Mouse (Mus musculus): ENCODE data around the gene Cyp26b1.

Gene Cyp26b1

DNA sequence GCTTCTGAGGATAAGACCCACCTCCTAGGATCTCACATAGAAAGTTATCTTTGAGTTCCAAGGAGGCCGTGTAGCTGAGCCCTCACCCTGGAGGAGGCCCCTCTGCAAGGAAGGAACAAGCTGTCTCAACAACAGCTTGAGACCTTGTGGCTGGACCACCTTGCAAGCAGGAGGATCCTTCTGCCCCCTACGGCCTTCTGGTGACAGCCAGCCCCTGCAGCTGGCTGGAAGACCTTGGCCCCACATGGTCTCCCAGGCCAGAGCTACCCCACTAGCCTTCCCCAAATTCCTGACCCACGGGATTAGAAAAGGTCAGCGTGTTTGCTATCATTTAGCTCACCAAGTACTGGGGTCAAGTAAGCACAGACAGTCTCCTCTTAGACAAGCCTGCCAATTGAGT is 30.8 kb downstream of the Cyp26b1 start:
- no peak for DNase-seq (ENCODE audit: low spot score in 2 of 2)

DNA sequence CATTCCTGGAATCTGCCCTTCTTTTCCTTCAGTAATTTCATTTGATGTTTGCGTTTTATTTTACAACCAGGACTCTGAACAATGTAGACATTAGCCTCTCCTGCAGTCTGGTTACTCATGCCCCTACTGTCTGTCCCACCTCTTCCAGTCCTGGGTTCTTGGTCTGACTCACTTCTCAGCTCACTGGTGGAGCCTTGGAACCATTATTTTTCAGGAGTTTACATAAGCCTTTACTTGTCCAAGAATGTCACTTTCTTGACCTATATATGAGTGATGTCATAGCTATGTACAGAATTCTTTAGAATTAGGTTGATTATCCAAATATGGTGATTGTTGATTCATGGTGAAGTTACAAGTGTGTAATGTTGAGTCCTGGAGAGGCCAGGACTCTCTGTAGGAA is 32.5 kb downstream of the Cyp26b1 start:
- no peak for DNase-seq (ENCODE audit: low spot score in 2 of 2)

DNA sequence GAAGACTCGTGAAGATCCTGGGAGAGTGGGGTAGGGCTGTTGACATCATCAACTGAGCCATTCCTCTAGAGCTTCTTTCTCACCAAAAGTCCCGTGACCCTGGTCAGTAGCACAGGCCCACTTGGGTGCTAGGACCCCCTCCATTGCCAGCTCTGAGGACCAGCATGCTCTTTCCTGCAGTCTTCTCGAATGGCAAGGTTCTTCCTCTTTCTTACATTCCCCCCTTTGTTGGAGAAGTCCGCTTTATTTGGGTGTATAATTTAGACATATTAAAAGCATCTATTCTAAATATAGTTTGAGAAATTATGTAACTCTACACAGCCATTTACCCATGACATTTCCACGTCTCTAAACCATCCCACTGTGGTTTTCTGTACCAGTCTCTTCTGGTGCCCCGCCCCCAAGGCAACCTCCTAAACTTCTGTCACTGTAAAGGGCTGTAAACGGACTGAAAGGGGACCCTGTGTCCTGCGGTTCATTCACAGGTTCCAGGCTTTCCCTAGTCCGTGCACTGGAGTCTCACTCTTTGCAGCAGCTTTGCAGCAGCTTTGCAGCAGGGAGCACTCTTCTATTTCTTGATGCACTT is 43.8 kb downstream of the Cyp26b1 start:
- no peak for DNase-seq (ENCODE audit: low spot score in 2 of 2)

DNA sequence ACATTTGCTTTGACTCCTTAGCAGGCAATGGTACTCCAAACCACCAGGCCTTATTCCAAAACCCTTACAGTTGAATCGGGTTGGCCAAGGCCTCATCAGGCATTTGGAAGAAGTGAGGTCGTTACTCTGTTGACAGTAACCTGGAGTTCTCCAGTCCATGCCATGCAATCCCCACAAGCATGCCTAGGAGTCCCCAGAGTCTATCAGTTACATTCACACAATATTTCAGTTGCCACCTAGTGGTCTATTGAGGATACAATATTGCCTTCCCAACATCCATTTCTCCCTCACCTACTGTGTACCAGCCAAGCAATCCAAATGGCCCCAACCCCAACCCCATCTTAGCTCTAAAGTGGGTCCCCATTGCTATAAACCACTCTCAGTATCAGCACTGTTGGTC is 48.3 kb downstream of the Cyp26b1 start:
- DNase-seq (ENCODE audit: low spot score in 2 of 2): no peak

DNA sequence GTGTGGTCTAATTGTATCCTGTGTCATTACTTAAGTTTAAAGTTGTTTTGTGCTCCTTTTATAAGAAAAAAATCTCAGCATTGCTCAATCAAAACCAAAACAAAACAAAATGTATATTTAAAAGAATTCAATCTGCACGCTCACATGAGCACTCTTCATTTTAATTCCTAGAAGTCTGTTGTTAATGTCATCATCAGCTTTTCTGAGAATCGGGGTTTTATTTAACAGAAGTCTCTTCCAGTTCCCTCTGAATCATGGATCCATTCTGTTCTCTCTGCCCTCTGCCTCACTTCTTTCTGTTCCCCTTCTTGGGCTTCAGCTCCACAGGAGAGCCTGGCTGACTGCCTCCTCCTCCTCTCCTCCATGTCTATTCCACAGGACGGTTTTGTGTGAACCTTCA is 49.3 kb downstream of the Cyp26b1 start:
- no peak for DNase-seq (ENCODE audit: low spot score in 2 of 2)

DNA sequence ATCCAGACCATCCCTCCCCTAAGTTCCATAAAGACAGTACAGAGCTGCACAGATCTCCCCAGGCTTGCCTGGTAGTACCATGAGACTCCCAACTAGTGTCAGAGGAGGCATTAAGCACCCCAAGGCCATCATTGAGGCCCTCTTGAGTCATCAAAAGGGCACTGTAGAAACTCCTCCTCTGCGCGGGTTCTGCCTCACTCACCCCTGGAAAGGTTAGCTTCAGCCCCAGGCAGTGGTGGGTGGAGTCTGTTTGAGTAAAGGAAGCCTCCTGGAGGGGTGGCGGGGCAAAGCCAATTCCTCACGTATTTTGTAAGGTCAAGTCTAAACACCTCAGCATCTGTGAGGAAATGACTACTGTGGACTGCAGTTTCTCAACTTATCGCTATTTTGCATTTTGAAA is 50.2 kb downstream of the Cyp26b1 start:
- DNase-seq (ENCODE audit: low spot score in 2 of 2): no peak

DNA sequence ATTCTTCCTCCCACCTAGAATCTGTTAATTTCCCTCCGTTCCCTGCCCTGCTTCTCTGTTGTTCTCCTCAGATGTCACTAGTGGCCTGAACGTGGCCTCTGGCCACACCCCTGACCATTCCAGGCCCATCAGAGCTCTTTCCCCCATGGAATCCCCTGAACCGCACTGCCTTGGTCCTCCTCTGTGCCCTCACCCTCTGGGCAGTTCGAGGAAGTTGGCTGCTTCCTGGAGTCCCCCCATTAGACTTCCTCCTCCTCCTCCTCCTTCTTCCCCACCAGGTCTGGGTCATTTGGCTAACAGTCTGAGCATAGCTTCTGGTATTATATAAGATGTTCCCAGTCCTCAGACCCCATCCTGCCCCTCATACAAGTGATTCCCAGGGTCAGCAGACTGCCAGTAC is 53.8 kb downstream of the Cyp26b1 start:
- DNase-seq (ENCODE audit: low spot score in 2 of 2): no peak

DNA sequence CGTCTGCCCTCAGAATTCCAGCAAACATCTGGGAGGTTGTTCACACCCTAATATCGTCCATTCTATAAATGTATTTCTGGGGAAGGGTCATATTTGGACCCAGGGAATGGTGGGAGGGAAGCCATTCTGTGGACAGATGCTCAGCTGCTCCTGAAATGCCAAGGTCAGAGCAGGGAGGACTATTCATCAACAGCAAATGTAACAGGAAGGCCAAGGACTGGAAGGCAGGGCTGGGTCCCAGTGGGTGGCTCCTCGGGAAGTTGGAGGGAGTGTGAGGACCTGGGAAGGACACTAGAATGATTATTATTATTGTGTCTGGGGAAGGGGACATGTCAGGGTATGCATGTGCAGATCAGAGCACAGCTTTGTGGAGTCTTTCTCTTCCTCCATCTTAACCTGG is 55.0 kb downstream of the Cyp26b1 start:
- no peak for DNase-seq (ENCODE audit: low spot score in 2 of 2)

DNA sequence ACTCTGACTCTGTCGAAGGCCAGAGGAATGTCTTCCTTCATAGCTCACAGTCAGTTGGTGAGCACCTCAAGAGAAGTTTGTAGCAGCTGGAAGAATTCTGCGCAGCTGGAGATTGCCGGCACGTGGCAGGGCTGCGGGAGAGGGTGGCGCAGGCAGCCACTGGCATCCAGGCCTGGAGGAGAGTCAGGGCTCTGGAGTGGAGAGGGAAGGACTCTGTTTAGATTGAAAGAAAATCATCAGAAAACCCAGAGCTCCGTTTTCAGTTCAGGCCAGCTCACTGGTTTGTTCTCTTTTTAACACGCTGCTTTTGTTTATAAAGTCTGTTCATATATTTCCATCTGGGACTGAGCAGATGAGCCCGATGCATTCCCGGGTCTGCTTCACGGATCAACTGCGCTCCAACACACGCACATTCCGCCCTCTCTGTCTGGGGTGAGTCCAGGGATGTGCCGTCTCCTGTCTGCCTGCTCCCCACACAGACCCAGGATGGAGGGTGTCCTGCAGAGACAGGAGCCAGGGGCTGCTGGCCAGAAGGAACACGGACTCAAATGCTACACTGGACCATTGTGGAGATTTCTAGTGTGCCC is 56.0 kb downstream of the Cyp26b1 start:
- DNase-seq (ENCODE audit: low spot score in 2 of 2): no peak

DNA sequence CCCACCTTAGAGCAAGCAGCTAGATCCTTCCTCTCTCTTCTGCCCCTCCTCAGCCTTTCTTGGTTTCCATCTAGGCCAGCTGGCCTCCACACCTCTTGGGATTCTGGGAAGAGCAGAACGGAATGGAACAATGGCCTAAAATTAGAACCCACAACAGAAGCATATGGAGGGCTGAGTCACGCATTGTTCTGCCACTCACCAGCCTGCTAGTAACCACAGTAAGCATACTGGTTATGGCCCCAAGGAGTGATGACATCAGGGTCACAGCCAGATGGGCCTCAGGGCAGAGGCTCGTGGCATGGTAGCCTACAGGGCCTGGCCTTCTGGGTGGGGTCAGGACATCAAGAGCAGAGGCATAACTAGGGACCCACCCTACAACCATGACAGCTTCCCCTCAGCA is 58.8 kb downstream of the Cyp26b1 start:
- DNase-seq (ENCODE audit: low spot score in 2 of 2): no peak

DNA sequence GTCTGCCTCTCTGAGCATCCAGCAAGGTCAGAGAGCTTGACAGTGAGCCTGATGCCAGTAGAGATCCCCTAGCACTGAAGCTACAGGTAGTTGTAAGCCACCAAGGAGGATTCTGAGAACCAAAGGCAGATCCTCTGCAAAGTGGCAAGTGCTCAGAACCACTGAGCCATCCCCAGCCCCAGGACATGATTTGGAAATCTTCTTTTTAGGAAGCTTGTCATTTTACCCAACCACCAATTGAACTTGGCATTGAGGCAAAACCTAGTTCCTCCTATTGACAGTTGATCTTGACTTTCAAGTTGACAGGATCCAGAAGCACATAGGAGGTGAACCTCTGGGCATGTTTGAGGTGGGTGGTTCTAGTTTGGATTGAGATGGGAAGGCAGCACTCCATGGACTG is 63.8 kb downstream of the Cyp26b1 start:
- no peak for DNase-seq (ENCODE audit: low spot score in 2 of 2)

DNA sequence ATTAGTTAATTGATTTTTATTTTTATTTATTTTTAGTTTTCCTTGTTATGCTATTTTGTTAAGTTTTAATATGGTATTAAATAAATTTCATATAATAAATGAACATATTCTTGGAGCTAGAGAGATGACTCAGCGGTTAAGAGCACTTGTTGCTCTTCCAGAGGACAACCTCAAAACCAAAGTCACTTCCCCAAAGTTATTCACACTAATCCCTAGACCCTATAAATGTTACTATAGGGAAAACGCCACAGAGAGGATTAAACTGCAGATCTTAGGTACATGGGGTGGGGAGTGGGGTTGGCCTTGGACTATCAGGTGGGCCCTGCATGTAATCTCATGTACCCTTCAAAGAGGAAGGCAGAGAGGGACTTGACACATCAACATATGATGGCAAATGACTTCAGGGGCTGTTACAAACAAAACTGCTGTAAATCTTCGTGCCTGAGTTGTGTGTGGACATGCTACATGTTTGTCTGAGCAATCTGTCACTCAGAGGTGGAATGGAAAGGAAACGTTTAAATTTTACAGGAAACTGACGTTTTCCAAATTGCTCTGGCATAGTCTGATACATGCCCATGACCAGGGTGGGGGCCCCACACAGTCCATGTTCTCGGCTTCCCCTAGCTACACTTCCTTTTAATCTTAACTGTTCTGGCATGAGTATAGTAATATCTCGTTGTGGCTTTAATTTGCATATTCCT is 68.7 kb downstream of the Cyp26b1 start:
- no peak for DNase-seq (ENCODE audit: low spot score in 2 of 2)

Data from thymus, postnatal 10 days (tissue).